Mouse (Mus musculus) kidney, embryonic 16.5 days (tissue): ENCODE results near the gene Spata21. TPM values are rescaled to one million over a fixed set of nuclear protein-coding genes. Genes with fewer than 3 reads are reported as not detected.
A peak's percentile ranks its signal among the peaks of the same experiment; 100 is the strongest.

Experiments
- ATAC-seq: fragments of 200-750 bp; cut with Nextera tagmentation; 2 replicates; pipeline ENCODE4 v1.8.0; 2017; ENCODE audit warnings: moderate TSS enrichment; ENCODE audit not compliant: low FRiP score, low TSS enrichment
- H3K27ac ChIP-seq: fragments of 300-500 bp; sonication (generic); 2 replicates; pipeline ENCODE4 v1.5.1; 2014; ENCODE audit warnings: low read length
- H3K27me3 ChIP-seq: fragments of 300-500 bp; sonication (generic); 2 replicates; pipeline ENCODE4 v1.6.1; 2014; ENCODE audit warnings: low read length, control low read depth, mixed read lengths; ENCODE audit not compliant: insufficient read depth
- H3K36me3 ChIP-seq: fragments of 300-500 bp; sonication (generic); 2 replicates; pipeline ENCODE4 v1.6.1; 2014; ENCODE audit warnings: low read length, control low read depth, mixed read lengths; ENCODE audit not compliant: insufficient read depth
- H3K4me1 ChIP-seq: fragments of 300-500 bp; sonication (generic); 2 replicates; pipeline ENCODE4 v1.6.1; 2014; ENCODE audit warnings: low read length, control low read depth, mixed read lengths; ENCODE audit not compliant: insufficient read depth
- H3K4me2 ChIP-seq: fragments of 300-500 bp; sonication (generic); replicated peaks from 2 replicates; pipeline ENCODE4 v1.6.1; 2014; ENCODE audit warnings: low read depth, low read length
- H3K4me3 ChIP-seq: fragments of 300-500 bp; sonication (generic); 2 replicates; pipeline ENCODE4 v1.5.1; 2014; ENCODE audit warnings: mild to moderate bottlenecking, low read length
- H3K9ac ChIP-seq: fragments of 300-500 bp; sonication (generic); replicated peaks from 2 replicates; pipeline ENCODE4 v1.6.1; 2014; ENCODE audit warnings: low read length
- H3K9me3 ChIP-seq: fragments of 300-500 bp; sonication (generic); 2 replicates; pipeline ENCODE4 v1.6.1; 2016; ENCODE audit warnings: low read length, control low read depth
- WGBS: fragments of 180-500 bp; shearing (Covaris S2); extraction: QIAGEN DNeasy Blood & Tissue Kit; methylation state at CpG from one replicate; pipeline ENCODE4 v1.1.7; 2014; 5-methylcytosine and 5-hydroxymethylcytosine counted together
- polyA plus RNA-seq: library from polyadenylated mRNA; unstranded; fragments of >200 nt; fragmentation: Nextera tagmentation; extraction: Ambion mirVana; gene quantifications from 2 replicates; pipeline ENCODE4 v1.2.1, GENCODE M21; 2015

Spata21 gene
- polyA plus RNA-seq, 1 experiment from 2014 or later: 0.51 TPM

DNA sequence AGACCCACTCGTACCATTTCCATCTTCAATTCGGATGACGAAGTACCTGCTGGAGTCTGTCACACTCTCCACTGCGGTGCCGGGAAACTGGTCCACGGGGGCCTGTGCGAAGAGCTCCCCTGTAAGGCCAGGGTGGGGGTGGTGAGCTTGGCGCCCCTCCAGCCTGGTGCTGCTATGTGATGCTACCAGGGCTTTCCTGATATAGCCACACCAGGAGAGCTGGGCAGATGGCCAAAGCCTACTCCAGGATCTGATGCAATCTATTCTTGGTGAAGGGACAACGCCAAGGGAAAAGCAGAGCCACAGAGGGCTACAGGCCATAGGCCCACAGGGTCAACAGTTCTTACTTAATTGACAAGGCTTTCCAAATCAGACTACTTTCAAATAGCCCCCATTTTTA is 14.5 kb upstream of the Spata21 start:
- no peaks in the 10 kb centered on the region for H3K9me3 ChIP-seq
- ATAC-seq: no peak
- no peak overlapping the region for H3K9ac ChIP-seq
- no peak overlapping the region for H3K27ac ChIP-seq
- H3K27me3 ChIP-seq: no peaks in the 10 kb centered on the region
- peaks cover 16% of the 10 kb centered on the region for H3K4me1 ChIP-seq
- H3K36me3 ChIP-seq: peaks cover 49% of the 10 kb centered on the region
- H3K4me3 ChIP-seq: no peak overlapping the region
- WGBS: 89% methylated on average over 9 of the region's 9 CpGs
- no peak overlapping the region for H3K4me2 ChIP-seq

DNA sequence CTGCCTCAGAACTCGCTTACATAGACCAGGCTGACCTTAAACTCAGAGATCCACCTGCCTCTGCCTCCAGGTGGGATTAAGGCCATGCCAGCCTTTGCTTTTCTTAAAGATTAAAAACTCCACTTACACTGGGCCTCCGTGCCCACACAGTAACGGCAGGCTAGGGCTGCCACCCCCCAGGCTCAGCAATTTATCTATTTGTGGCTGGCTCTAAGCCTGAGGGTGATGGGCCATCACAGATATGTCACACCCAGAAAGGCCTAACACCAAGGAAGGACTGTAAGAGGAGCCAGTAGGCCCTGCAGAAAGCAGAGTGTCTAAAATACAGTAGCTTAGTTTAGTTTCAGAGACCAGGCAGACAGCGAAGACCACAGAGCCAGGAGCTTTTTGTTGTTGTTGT is 14.0 kb upstream of the Spata21 start:
- Histone ChIP-seq H3K9me3 (no peaks in the 10 kb centered on the region), H3K4me1 (peaks cover 16% of the 10 kb centered on the region), H3K9ac (no peak overlapping the region), H3K27ac (no peak overlapping the region), H3K36me3 (peaks cover 44% of the 10 kb centered on the region), H3K4me2 (no peak overlapping the region), H3K4me3 (no peak overlapping the region), H3K27me3 (no peaks in the 10 kb centered on the region)
- WGBS: 87% methylated on average over 4 of the region's 4 CpGs
- ATAC-seq: no peak

DNA sequence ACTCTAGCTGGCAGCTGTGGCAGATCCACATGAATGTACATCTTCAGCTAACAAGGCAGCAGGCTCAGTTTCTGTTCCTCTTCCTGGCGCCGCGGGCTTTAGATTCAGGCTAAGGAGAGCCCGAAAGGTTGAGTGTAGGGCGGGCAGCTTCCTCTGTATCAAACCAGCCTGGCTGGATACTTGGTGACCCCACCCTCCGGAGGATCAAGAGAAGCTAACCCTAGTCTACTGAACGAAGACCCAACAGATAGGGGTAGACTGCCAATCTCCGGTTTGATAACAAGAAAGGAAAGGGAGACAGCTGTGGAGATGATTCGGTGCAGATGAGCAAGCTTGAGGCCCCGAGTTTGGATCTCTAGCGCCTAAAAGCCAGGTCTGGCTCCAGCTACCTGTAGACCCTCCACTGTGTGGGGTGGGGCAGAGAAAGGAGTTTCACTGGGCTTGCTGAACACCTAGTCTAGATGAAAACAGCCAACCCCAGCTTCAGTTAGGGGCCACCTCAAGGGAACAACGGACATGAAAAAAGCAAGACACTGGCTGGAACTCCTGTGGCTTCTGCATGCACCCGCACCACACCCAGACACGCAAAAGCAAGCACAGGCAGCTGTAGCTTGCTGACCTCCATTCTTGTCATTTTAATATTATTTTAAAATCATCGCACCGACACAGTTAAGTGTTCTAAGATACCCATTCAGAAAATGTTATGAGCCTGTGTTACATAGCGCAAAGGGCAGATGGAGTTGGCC is 11.2 kb upstream of the Spata21 start:
- Histone ChIP-seq H3K4me1 (peaks cover 16% of the 10 kb centered on the region), H3K36me3 (peaks cover 24% of the 10 kb centered on the region), H3K27me3 (no peaks in the 10 kb centered on the region), H3K9ac (peak overlapping the region; percentile 84), H3K4me3 (peak overlapping the region; percentile 93), H3K27ac (0 out of 2 replicates have a peak overlapping the region, but pooled peaks have one; percentile 43), H3K4me2 (peak overlapping the region; percentile 94), H3K9me3 (no peaks in the 10 kb centered on the region)
- WGBS: 77% methylated on average over 17 of the region's 17 CpGs
- no peak for ATAC-seq

DNA sequence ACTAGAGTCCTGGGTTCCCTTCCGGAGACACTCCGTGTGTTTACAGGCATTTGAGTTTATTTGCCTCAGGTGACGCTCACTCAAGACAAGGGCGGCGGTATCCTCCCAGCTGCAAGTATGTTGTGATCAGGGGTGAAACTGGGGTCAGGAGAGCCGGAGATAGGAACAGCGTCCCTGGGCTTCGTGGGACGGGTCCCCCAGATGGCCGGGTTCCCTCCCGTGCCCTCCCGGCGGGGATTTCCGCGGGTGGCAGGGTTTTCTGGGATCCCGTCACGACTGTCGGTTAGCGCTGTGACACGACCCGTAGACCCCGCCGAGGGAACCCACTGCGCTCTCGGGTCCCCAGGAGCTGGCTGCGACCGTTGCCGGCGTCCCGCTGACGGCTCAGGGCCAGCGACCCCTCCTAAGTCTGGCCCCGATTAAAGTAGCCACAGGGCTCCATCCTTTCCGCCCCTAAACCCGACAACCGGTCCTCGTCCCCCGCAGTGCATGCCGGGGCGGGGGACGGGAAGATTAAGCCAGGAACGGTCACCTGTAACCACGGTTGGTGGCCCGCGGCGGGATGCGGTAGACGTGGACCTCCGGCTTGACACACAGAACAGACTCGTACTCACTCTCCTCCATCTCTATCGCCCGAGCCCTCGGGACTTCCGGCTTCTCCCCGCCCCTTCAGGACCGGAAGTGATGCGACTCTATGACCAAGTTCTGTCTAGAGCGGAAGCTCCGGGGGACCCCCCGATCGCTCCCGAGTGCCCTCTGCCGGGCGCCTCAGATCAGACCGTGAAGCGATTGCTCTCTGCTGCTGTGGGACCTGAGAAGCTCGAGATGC is 10.2 kb upstream of the Spata21 start, which contains the start of gene Necap2:
TSS of gene Necap2 (minus strand) at position 677 of the 829 bp plus-strand sequence.
- Histone ChIP-seq H3K27me3 (no peaks in the 10 kb centered on the region), H3K4me3 (peak within 1 kb of the TSS; percentile 93), H3K9ac (peak within 1 kb of the TSS; percentile 84), H3K4me2 (peak within 1 kb of the TSS; percentile 94), H3K36me3 (peaks cover 14% of the 10 kb centered on the region), H3K27ac (peak within 1 kb of the TSS; percentile 69; the same call in 1 of the 2 replicates), H3K4me1 (peaks cover 16% of the 10 kb centered on the region), H3K9me3 (no peaks in the 10 kb centered on the region)
- WGBS: under 1% methylated on average over 67 of the region's 67 CpGs
- ATAC-seq: peak; percentile 91

DNA sequence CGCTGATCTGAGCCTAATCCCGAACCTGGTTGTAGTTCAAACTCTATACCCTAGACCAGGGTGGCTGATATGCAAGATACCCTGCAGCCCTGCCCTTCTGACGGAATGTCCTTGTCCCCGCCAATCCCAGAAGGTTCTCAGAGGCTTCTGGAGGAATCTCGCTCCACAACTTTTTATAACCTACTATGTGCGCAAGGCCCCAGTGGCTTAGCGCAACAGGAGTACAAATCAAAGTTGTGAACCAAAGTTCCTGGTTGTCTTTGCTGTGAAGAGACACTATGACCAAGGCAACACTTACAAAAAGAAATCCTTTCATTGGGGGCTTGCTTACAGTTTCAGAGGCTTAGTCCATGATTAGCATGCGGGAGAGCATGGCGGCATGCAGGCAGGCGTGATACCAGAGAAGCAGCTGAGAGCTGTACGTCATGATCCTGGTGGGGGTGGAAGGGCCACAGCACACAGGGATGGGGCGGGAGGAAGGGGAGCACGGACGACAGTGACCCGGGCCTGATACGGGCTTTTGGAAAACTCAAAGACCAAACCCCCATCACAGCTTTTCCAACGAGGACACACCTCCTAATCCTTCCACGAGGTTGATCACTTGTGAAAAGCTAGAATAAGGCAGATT is 9.5 kb upstream of the Spata21 start:
- WGBS: 74% methylated on average over 18 of the region's 18 CpGs
- Histone ChIP-seq H3K36me3 (peaks cover 7% of the 10 kb centered on the region), H3K4me1 (peaks cover 16% of the 10 kb centered on the region), H3K9ac (no peak overlapping the region), H3K9me3 (no peaks in the 10 kb centered on the region), H3K27me3 (no peaks in the 10 kb centered on the region), H3K4me3 (no peak overlapping the region), H3K27ac (no peak overlapping the region), H3K4me2 (no peak overlapping the region)
- ATAC-seq: peak; percentile 29; the same call in 1 of the 2 replicates

DNA sequence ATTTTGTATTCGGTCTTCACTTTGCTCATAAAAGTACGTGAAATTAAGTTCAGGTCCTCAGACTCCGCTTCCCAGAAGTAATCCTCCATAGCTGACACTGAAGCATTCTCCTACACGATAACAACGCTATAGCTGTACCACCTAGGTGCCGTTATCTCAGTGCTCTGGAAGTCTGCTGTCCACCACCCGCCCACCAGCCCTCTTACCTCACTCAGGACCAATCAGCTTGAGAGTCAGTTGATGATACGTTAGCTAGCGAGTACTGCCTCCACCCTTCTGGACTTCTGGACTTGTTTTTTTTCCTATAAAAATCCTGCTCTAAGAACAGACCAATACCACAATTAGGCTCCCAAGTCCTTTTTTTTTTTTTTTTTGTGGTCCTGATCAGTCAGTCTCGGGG is 1.3 kb upstream of the Spata21 start:
- Histone ChIP-seq H3K9ac (no peak overlapping the region), H3K9me3 (no peaks in the 10 kb centered on the region), H3K27ac (no peak overlapping the region), H3K36me3 (no peaks in the 10 kb centered on the region), H3K4me2 (no peak overlapping the region), H3K4me1 (no peaks in the 10 kb centered on the region), H3K4me3 (no peak overlapping the region), H3K27me3 (no peaks in the 10 kb centered on the region)
- ATAC-seq: no peak
- WGBS: 67% methylated on average over 10 of the region's 10 CpGs

DNA sequence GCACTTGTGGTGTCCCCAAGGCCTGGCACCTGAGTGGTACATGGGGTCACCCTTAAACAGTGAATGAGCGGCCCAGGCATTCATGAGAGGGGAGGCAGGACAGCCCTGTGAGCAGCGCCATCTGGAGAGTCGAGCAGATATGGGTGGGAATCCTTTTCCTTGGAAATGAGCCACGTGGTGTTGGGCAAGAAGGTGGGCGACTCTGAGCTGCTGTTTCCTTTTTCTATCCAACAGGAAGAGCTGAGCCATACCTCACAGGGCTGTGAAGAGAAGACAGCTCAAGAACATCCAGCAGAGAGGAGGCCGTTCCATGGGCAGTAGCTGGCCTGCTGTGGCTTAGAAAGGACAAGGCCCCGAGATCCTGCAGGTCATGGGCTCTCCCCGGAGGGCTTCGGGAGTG is 581 bp downstream of the Spata21 start:
- no peaks in the 10 kb centered on the region for H3K9me3 ChIP-seq
- ATAC-seq: 0 out of 2 replicates have a peak, but pooled peaks have one; percentile 46
- H3K27me3 ChIP-seq: no peaks in the 10 kb centered on the region
- no peaks in the 10 kb centered on the region for H3K4me1 ChIP-seq
- no peak overlapping the region for H3K27ac ChIP-seq
- H3K36me3 ChIP-seq: no peaks in the 10 kb centered on the region
- H3K4me2 ChIP-seq: no peak overlapping the region
- WGBS: 54% methylated on average over 9 of the region's 9 CpGs
- H3K9ac ChIP-seq: no peak overlapping the region
- no peak overlapping the region for H3K4me3 ChIP-seq

DNA sequence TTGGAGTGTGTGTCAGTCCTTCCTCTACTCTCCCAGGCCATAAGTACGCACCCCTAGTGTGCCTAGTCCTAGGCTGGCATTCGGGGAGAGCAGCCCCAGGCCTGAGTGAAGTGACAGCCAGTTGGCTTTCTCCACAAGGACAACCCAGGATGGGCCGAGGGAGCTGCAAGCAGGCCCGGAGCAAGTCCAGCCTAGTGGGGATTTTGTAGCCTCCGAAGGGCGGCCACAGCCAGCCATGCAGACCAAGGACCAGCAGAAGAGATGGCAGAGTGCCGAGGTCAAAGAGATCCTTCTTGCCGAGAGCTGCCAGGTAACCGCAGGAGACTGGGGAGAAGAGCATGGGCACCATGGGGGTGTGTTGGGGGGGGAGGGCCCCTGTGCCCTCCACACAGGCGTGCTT is 6.9 kb downstream of the Spata21 start:
- WGBS: 84% methylated on average over 10 of the region's 10 CpGs
- Histone ChIP-seq H3K9ac (no peak overlapping the region), H3K36me3 (no peaks in the 10 kb centered on the region), H3K9me3 (no peaks in the 10 kb centered on the region), H3K4me2 (no peak overlapping the region), H3K27ac (no peak overlapping the region), H3K4me1 (0 out of 2 replicates have a peak, but pooled peaks cover 4% of the 10 kb centered on the region), H3K4me3 (no peak overlapping the region), H3K27me3 (no peaks in the 10 kb centered on the region)
- ATAC-seq: no peak

DNA sequence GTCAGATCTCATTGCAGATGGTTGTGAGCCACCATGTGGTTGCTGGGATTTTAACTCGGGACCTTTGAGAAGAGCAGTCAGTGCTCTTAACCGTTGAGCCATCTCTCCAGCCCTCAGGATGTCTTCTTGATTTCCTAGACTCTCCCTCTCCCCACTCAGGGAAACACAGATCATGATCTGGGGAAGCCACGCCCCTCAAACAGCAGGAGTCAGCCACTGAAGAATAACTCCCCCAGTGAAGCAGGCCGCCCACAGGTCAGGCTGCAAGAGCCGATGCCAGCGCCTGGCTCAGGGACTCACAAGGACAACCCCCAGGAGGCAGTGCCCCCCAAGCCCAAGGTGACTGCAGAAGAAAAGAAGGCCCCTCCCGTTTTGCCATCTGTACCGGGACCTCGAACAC is 8.6 kb downstream of the Spata21 start:
- Histone ChIP-seq H3K27ac (no peak overlapping the region), H3K4me3 (no peak overlapping the region), H3K9ac (no peak overlapping the region), H3K27me3 (no peaks in the 10 kb centered on the region), H3K4me1 (0 out of 2 replicates have a peak, but pooled peaks cover 4% of the 10 kb centered on the region), H3K4me2 (no peak overlapping the region), H3K9me3 (no peaks in the 10 kb centered on the region), H3K36me3 (no peaks in the 10 kb centered on the region)
- WGBS: 11% methylated on average over 9 of the region's 9 CpGs
- ATAC-seq: peak; percentile 32; the same call in 1 of the 2 replicates
